Mouse (Mus musculus) spleen, postnatal 0 days (tissue): ENCODE results near the gene Olfr473. TPM values are rescaled to one million over a fixed set of nuclear protein-coding genes. Genes with fewer than 3 reads are reported as not detected.

Experiments
- polyA plus RNA-seq: library from polyadenylated mRNA; unstranded; fragments of >200 nt; fragmentation: Nextera tagmentation; extraction: Ambion mirVana; gene quantifications from 2 replicates; pipeline ENCODE4 v1.2.1, GENCODE M21; 2015

Gene Olfr473
- polyA plus RNA-seq = not detected in 2 replicates

DNA sequence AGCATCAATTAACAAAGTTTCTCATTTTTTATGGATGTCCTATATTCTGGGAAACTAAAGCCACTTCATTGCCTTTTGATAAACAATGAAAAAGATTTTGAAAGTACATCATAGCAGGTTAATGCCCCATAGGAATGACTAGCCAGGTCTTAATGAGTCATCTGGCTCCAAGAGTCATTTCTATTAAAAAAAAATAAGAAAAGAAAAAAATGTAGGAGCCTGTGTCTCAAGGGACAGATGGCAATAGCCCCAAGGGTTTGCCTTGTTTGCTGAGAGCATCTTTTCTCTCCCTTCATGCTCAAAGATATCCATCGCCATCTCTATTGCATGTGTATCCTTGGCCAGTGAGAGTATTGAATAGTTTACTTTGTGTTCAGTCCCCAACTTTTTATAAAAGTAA lies at the start of gene Olfr473:
Gene Olfr473 (plus strand): TSS at position 301 of the 400 bp plus-strand sequence.

DNA sequence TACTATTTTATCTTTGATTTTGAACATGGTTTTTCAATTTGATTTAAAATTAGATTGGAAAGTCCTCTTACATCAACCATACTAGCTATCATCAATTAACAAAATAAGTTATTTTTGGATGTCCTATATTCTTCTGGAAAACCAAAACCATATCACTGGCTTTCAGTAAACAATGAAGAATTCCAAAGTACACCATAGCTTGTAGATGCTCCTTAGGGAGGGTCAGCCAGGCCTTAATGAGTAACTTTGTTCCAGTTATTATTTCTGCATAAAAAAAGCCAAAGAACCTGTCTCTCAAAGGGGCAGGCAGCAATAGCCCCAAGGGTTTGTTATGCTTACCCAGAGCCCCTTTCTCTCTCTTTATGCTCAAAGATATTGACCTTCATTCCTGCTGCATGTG lies 32.6 kb upstream of the Olfr473 start, which contains the start of gene Olfr472:
Gene Olfr472 (plus strand): TSS at position 301 of the 400 bp plus-strand sequence.

DNA sequence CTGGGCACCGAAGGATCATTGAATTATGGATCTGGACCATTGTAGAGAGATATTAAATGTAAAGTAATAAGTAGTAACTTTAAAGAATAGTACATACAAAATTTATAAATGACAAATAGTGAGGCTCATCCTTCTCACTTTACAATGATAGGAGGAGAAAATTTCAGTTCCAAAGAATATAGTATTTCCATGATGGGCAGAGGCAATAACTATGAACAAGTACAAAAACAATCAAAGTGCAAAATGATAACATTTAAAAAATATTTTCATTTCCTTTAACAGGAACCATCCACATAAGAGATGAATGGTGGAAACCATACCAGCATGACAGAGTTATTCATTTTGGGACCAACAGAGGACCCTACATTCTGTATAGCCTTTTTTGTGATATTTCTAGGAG lies 24.1 kb downstream of the Olfr473 start, which contains the start of gene Olfr474:
Gene Olfr474 (plus strand): TSS at position 301 of the 400 bp plus-strand sequence.

GRCm38 (mm10) chr7:107964503-107964902 lies 34.3 kb downstream of the Olfr473 start, which contains the start of gene Olfr476:
TSS of gene Olfr476 (plus strand) at chr7:107964803.

Other genes with a start within 250 kb of the Olfr473 start
- 0.06 and 0.17 TPM in 2 replicates for gene Cyb5r2, start 172.4 kb upstream of the Olfr473 start, polyA plus RNA-seq
- not detected in 2 replicates for gene Ovch2, start 129.2 kb upstream of the Olfr473 start, polyA plus RNA-seq
- not detected in 2 replicates for gene Olfr467, start 118.2 kb upstream of the Olfr473 start, polyA plus RNA-seq
- gene Olfr469, start 104.9 kb upstream of the Olfr473 start, polyA plus RNA-seq = not detected in 2 replicates
- gene Olfr470, start 83.0 kb upstream of the Olfr473 start, polyA plus RNA-seq = not detected in 2 replicates
- not detected in 2 replicates for gene Olfr472, start 32.5 kb upstream of the Olfr473 start, polyA plus RNA-seq
- gene Olfr474, start 24.2 kb downstream of the Olfr473 start, polyA plus RNA-seq = not detected in 2 replicates
- not detected in 2 replicates for gene Olfr476, start 34.4 kb downstream of the Olfr473 start, polyA plus RNA-seq
- gene Olfr477, start 56.2 kb downstream of the Olfr473 start, polyA plus RNA-seq = not detected in 2 replicates
- gene Olfr478, start 103.5 kb downstream of the Olfr473 start, polyA plus RNA-seq = not detected in 2 replicates
- not detected in 2 replicates for gene Olfr479, start 120.2 kb downstream of the Olfr473 start, polyA plus RNA-seq
- not detected in 2 replicates for gene Olfr480, start 136.9 kb downstream of the Olfr473 start, polyA plus RNA-seq
- not detected in 2 replicates for gene Olfr481, start 149.4 kb downstream of the Olfr473 start, polyA plus RNA-seq
- 0.12 TPM in 2 replicates for gene Olfr482, start 167.1 kb downstream of the Olfr473 start, polyA plus RNA-seq
- gene Olfr483, start 170.4 kb downstream of the Olfr473 start, polyA plus RNA-seq = not detected in 2 replicates
- not detected in 2 replicates for gene Olfr484, start 197.0 kb downstream of the Olfr473 start, polyA plus RNA-seq
- not detected in 2 replicates for gene Olfr485, start 229.4 kb downstream of the Olfr473 start, polyA plus RNA-seq
- gene Olfr486, start 242.3 kb downstream of the Olfr473 start, polyA plus RNA-seq = not detected in 2 replicates